Mouse (Mus musculus) liver, postnatal 0 days (tissue): ENCODE data around the gene Slc45a3. TPM values are rescaled to one million over a fixed set of nuclear protein-coding genes. Genes with fewer than 3 reads are reported as not detected.

Experiments
- ATAC-seq: fragments of 200-750 bp; cut with Nextera tagmentation; 2 replicates; pipeline ENCODE4 v1.8.0; 2017; ENCODE audit warnings: mild to moderate bottlenecking, moderate library complexity
- DNase-seq: peaks from one replicate; pipeline ENCODE4 v3.0.0-alpha.2; 2016
- H3K27ac ChIP-seq: fragments of 300-500 bp; sonication (generic); 2 replicates; pipeline ENCODE4 v1.5.1; 2014; ENCODE audit warnings: antibody characterized with exemption, moderate library complexity, mild to moderate bottlenecking, low read depth
- H3K27me3 ChIP-seq: fragments of 300-500 bp; sonication (generic); 2 replicates; pipeline ENCODE4 v1.6.1; 2014; ENCODE audit warnings: low read length, control low read depth, mixed read lengths; ENCODE audit not compliant: insufficient read depth
- H3K36me3 ChIP-seq: fragments of 300-500 bp; sonication (generic); replicated peaks from 2 replicates; pipeline ENCODE4 v1.6.1; 2014; ENCODE audit warnings: mild to moderate bottlenecking, control low read depth, low read length, moderate library complexity, mixed read lengths; ENCODE audit not compliant: insufficient read depth
- H3K4me1 ChIP-seq: fragments of 300-500 bp; sonication (generic); 2 replicates; pipeline ENCODE4 v1.6.1; 2014; ENCODE audit warnings: antibody characterized with exemption, mild to moderate bottlenecking, control low read depth; ENCODE audit not compliant: insufficient read depth
- H3K4me2 ChIP-seq: fragments of 300-500 bp; sonication (generic); 2 replicates; pipeline ENCODE4 v1.6.1; 2014; ENCODE audit warnings: low read depth, mild to moderate bottlenecking, low read length, moderate library complexity, mixed read lengths
- H3K4me3 ChIP-seq: fragments of 300-500 bp; sonication (generic); 2 replicates; pipeline ENCODE4 v1.5.1; 2014; ENCODE audit warnings: low read depth, low read length
- H3K9ac ChIP-seq: fragments of 300-500 bp; sonication (generic); replicated peaks from 2 replicates; pipeline ENCODE4 v1.6.1; 2014; ENCODE audit warnings: mild to moderate bottlenecking, moderate library complexity
- H3K9me3 ChIP-seq: fragments of 300-500 bp; sonication (generic); 2 replicates; pipeline ENCODE4 v1.6.1; 2016; ENCODE audit warnings: mild to moderate bottlenecking, control low read depth, low read length, mixed read lengths
- CTCF ChIP-seq: sonication (generic); IDR thresholded peaks from 2 replicates; pipeline ENCODE4 v1.5.1; 2016; ENCODE audit warnings: antibody characterized with exemption, low read depth
- EP300 ChIP-seq: IDR thresholded peaks from 2 replicates; pipeline ENCODE4 v1.6.1; 2016; ENCODE audit warnings: antibody characterized with exemption, low read depth, mild to moderate bottlenecking
- WGBS: fragments of 180-500 bp; shearing (Covaris S2); extraction: QIAGEN DNeasy Blood & Tissue Kit; methylation state at CpG from one replicate; pipeline ENCODE4 v1.1.7; 2014; ENCODE audit not compliant: insufficient replicate concordance; 5-methylcytosine and 5-hydroxymethylcytosine counted together
- polyA plus RNA-seq: library from polyadenylated mRNA; unstranded; fragments of >200 nt; fragmentation: Nextera tagmentation; extraction: Ambion mirVana; gene quantifications from 2 replicates; pipeline ENCODE4 v1.2.1, GENCODE M21; 2015

Slc45a3 gene
- polyA plus RNA-seq, 1 experiment from 2014 or later: 6.0 TPM

DNA sequence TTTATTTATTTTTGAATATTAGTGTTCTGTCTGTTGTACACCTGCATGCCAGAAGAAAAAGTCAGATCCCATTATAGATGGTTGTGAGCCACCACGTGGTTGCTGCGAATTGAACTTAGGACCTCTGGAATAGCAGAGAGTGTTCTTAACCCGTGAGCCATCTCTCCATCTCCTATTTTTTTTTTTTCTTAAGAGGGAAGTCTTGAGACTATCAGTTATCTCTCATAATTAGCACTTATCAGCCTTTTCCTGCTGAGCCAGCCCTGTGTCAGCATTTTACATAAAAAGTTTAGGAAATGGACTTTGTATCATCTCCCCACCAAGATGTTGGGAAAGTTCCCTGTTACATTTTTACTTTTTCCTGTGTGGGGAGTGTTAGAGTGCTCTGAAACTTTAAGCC lies 59.3 kb downstream of the Slc45a3 start:
- Histone ChIP-seq H3K27ac (no peak overlapping the region), H3K4me1 (no peaks in the 10 kb centered on the region; the same call in 1 of the 2 replicates), H3K9ac (no peak overlapping the region), H3K4me3 (no peak overlapping the region), H3K9me3 (no peaks in the 10 kb centered on the region), H3K4me2 (no peak overlapping the region), H3K27me3 (no peaks in the 10 kb centered on the region), H3K36me3 (peaks cover 65% of the 10 kb centered on the region)
- no peak for ATAC-seq
- no peak for DNase-seq
- TF ChIP-seq EP300 (no peak), CTCF (no peak)
- 65% methylated on average over 3 of the region's 3 CpGs for WGBS

DNA sequence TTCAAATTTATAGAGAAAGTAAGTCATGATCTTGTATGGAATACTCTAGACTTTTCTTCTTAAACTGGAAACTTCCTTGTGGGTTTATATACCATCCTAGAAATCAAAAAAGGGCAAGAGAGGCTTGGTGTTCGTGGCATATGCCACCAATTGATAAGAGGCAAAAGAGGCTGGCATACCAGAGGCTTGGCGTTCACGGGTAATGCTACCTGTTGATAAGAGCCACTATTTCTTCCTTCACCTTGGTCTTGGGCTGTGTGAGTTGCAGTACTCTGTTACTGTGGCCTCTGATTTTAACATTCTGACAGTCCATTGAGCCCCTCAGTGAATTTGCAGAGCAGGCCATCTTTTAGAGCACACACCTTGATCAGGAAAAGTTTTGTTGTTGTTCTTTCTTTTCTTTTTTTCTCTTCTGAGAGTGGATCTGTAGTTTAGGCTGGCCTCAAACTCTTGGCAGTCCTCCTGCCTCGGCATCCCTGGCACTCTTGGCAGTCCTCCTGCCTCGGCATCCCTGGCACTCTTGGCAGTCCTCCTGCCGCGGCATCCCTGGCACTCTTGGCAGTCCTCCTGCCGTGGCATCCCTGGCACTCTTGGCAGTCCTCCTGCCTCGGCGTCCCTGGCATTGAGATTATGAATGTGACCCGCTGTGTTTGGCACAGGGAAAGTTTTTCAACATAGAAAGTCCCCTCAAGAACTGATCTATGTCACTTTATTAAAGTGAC lies 64.3 kb downstream of the Slc45a3 start:
- no peaks in the 10 kb centered on the region for H3K27me3 ChIP-seq
- whole genome bisulfite sequencing: 80% methylated on average over 11 of the region's 11 CpGs
- H3K4me1 ChIP-seq: peaks cover 9% of the 10 kb centered on the region
- no peak overlapping the region for H3K4me3 ChIP-seq
- ATAC-seq: peak; percentile 98
- peak overlapping the region; percentile 24 for H3K4me2 ChIP-seq
- TF ChIP-seq EP300 (peak; percentile 98), CTCF (no peak)
- H3K9me3 ChIP-seq: no peaks in the 10 kb centered on the region
- H3K27ac ChIP-seq: peak overlapping the region; percentile 85
- H3K36me3 ChIP-seq: peaks cover 67% of the 10 kb centered on the region
- H3K9ac ChIP-seq: no peak overlapping the region
- peak; percentile 37 for DNase-seq

DNA sequence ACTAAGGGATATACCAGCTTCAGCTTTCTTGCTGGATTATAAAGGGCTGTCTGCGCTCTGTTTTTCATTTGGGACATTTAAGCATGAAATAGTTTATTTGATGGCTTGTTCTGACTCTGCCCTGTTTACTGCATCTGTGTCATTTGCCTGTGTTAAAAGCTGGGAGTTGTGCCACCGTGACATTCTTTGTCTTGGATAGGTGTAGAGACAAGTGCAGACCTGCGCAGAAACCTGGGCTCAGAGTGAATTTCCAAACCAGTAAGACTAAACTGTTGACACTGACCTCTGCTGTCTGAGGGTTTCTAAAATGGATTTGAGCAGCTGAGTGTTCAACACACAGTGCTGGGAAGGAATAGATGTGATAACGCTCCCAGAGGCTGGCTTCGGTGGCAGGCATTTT lies 65.2 kb downstream of the Slc45a3 start:
- Histone ChIP-seq H3K4me3 (no peak overlapping the region), H3K4me2 (no peak overlapping the region), H3K27ac (no peak overlapping the region; the same call in 1 of the 2 replicates), H3K9me3 (no peaks in the 10 kb centered on the region), H3K36me3 (peaks cover 69% of the 10 kb centered on the region), H3K27me3 (no peaks in the 10 kb centered on the region), H3K4me1 (peaks cover 9% of the 10 kb centered on the region; the same call in 1 of the 2 replicates), H3K9ac (no peak overlapping the region)
- ATAC-seq (no peak), DNase-seq (no peak)
- 89% methylated on average over 5 of the region's 5 CpGs for WGBS
- no peak for TF ChIP-seq CTCF
- TF ChIP-seq EP300: no peak

DNA sequence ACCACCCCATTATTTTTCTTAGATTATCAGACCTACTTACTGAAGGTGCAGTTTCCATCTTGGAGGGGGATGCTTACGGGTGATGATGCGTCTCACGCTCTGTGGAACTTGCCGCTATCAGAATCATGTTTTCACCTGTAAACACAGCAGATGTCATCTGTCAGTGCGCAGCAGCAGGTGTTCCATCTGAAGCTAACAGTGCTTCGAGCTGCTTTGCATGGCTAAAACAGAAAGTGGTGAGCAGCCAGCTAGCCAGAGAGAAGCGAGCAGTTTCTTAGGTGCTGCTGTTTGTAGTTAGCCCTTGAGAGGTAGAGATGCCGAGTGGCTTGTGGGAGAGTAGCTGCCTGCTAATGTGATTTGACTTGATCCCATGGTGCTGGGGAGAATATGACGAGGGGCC lies 65.6 kb downstream of the Slc45a3 start:
- TF ChIP-seq EP300 (no peak), CTCF (no peak)
- 91% methylated on average over 9 of the region's 9 CpGs for WGBS
- H3K4me1 ChIP-seq: peaks cover 9% of the 10 kb centered on the region; the same call in 1 of the 2 replicates

DNA sequence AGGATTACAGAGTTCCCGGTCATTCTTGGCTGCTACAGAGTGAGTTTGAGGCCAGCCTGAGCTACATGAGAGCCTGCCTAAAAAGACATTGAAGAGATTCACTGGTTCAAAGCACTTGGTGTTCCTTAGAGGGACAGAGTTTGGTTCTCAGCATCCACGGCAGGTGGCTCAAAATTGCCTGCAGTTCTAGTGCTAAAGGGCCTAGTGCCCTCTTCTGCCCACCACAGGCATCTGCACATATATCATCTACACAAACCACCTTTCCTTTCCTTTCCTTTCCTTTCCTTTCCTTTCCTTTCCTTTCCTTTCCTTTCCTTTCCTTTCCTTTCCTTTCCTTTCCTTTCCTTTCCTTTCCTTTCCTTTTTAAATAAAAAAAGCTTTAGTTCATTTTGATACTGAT lies 67.8 kb downstream of the Slc45a3 start:
- H3K27me3 ChIP-seq: no peaks in the 10 kb centered on the region
- H3K4me1 ChIP-seq: peaks cover 9% of the 10 kb centered on the region; the same call in 1 of the 2 replicates
- H3K9ac ChIP-seq: no peak overlapping the region
- H3K4me3 ChIP-seq: no peak overlapping the region
- 70% methylated on average over 2 of the region's 2 CpGs for WGBS
- no peaks in the 10 kb centered on the region for H3K9me3 ChIP-seq
- DNase-seq: no peak
- peaks cover 58% of the 10 kb centered on the region for H3K36me3 ChIP-seq
- no peak for ATAC-seq
- H3K4me2 ChIP-seq: no peak overlapping the region
- H3K27ac ChIP-seq: no peak overlapping the region
- TF ChIP-seq CTCF (peak; percentile 73), EP300 (no peak)

More for the DNA sequence above, 65.6 kb downstream of the Slc45a3 start:
- H3K27me3 ChIP-seq: no peaks in the 10 kb centered on the region
- DNase-seq (no peak), ATAC-seq (no peak)
- peaks cover 69% of the 10 kb centered on the region for H3K36me3 ChIP-seq
- no peak overlapping the region for H3K27ac ChIP-seq
- H3K4me3 ChIP-seq: no peak overlapping the region
- no peaks in the 10 kb centered on the region for H3K9me3 ChIP-seq
- H3K4me2 ChIP-seq: no peak overlapping the region
- no peak overlapping the region for H3K9ac ChIP-seq

DNA sequence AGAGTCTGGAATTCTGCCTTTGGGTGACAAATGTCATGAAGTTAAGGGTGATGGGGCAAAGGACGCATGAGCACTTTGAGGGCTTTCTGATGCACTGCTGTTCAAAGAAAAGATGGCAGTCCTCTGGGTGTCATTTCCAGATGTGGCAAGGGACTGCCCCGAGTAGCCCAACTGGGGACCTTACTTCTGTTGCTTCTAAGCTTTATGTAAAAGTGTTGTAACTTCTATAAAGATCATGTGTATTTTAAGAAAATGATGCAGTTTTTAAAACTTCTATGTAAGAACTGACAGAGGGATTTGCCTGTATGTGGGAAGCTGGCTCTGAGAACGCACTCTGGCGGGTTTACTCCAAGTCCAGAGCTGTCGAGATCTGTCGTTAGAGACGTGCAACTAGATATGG lies 69.4 kb downstream of the Slc45a3 start:
- H3K36me3 ChIP-seq: peaks cover 53% of the 10 kb centered on the region
- no peak overlapping the region for H3K4me3 ChIP-seq
- TF ChIP-seq CTCF: no peak
- TF ChIP-seq EP300: no peak
- no peak overlapping the region for H3K4me2 ChIP-seq
- H3K27ac ChIP-seq: no peak overlapping the region
- H3K27me3 ChIP-seq: no peaks in the 10 kb centered on the region
- H3K9ac ChIP-seq: no peak overlapping the region
- no peaks in the 10 kb centered on the region for H3K9me3 ChIP-seq
- ATAC-seq (no peak), DNase-seq (no peak)
- peaks cover 9% of the 10 kb centered on the region; the same call in 1 of the 2 replicates for H3K4me1 ChIP-seq
- 84% methylated on average over 7 of the region's 7 CpGs for WGBS

Other genes with a start within 250 kb of the Slc45a3 start
- gene Slc26a9, start 218.9 kb upstream of the Slc45a3 start, polyA plus RNA-seq: not detected in 2 replicates
- gene Pm20d1, start 165.6 kb upstream of the Slc45a3 start, polyA plus RNA-seq: 10.5 and 10.7 TPM in 2 replicates
- 0.81 and 0.91 TPM in 2 replicates for gene Slc41a1, start 135.5 kb upstream of the Slc45a3 start, polyA plus RNA-seq
- 9.0 and 10.3 TPM in 2 replicates for gene Rab29, start 95.7 kb upstream of the Slc45a3 start, polyA plus RNA-seq
- 24.2 and 26.9 TPM in 2 replicates for gene Nucks1, start 52.4 kb upstream of the Slc45a3 start, polyA plus RNA-seq
- gene Elk4, start 44.6 kb downstream of the Slc45a3 start, polyA plus RNA-seq: 10.7 and 14.6 TPM in 2 replicates
- gene Mfsd4a, start 105.1 kb downstream of the Slc45a3 start, polyA plus RNA-seq: 2.3 and 2.8 TPM in 2 replicates
- 3.5 and 4.5 TPM in 2 replicates for gene Cdk18, start 176.7 kb downstream of the Slc45a3 start, polyA plus RNA-seq
- gene Lemd1, start 228.5 kb downstream of the Slc45a3 start, polyA plus RNA-seq: not detected in 2 replicates
- gene AC124108.1, start 228.5 kb downstream of the Slc45a3 start, polyA plus RNA-seq: not detected in 2 replicates